Mouse (Mus musculus) CH12.LX (cell line): ENCODE measurements around the gene Thegl. TPM values are rescaled to one million over a fixed set of nuclear protein-coding genes. Genes with fewer than 3 reads are reported as not detected.

Experiments used
- DNase-seq: peaks from one replicate; pipeline ENCODE4 v3.0.0-alpha.2; 2013; ENCODE audit errors: extremely low read depth
- H3K27ac ChIP-seq: 2 replicates; pipeline ENCODE4 v1.5.1; 2012; ENCODE audit warnings: low read depth, mild to moderate bottlenecking, control low read depth, moderate library complexity; ENCODE audit not compliant: insufficient read depth
- H3K27me3 ChIP-seq: replicated peaks from 2 replicates; pipeline ENCODE3; 2012; ENCODE audit warnings: inconsistent platforms
- H3K36me3 ChIP-seq, 2 experiments: replicated peaks in 1 of 2; 2 replicates each; pipeline versions ENCODE3 to v1.6.1; 2012; ENCODE audit warnings: inconsistent platforms in 1 of 2, low read length in 1 of 2, mild to moderate bottlenecking in 1 of 2, mixed read lengths in 1 of 2, moderate library complexity in 1 of 2; ENCODE audit not compliant: control insufficient read depth in 1 of 2, insufficient read depth in 1 of 2
- H3K4me1 ChIP-seq, 2 experiments: 2 replicates each; pipeline ENCODE4 v1.6.1; 2012; ENCODE audit warnings: inconsistent platforms in 1 of 2, moderate library complexity in 1 of 2; ENCODE audit not compliant: insufficient read depth in 2 of 2, control insufficient read depth in 1 of 2
- H3K4me2 ChIP-seq: 2 replicates; pipeline ENCODE4 v1.6.1; 2012; ENCODE audit warnings: low read depth, mild to moderate bottlenecking, control low read depth; ENCODE audit not compliant: poor library complexity, insufficient read depth, severe bottlenecking
- H3K4me3 ChIP-seq, 3 experiments: fragments of 150-350 bp in 1 of 3; sonication (generic) in 1 of 3; replicated peaks in 1 of 3; 2 replicates each; pipeline versions ENCODE3 to v1.5.1; 2011 to 2012; ENCODE audit warnings: low read depth in 2 of 3, low read length in 2 of 3, mild to moderate bottlenecking in 2 of 3, moderate library complexity in 2 of 3, control low read depth in 1 of 3, improper control_type of control experiment in 1 of 3, inconsistent platforms in 1 of 3, mixed read lengths in 1 of 3; ENCODE audit not compliant: poor library complexity in 1 of 3
- H3K79me2 ChIP-seq: replicated peaks from 2 replicates; pipeline ENCODE4 v1.6.1; 2012; ENCODE audit warnings: mild to moderate bottlenecking, moderate library complexity; ENCODE audit not compliant: control insufficient read depth, poor library complexity, insufficient read depth, severe bottlenecking; ENCODE audit errors: extremely low read depth
- H3K9ac ChIP-seq: 2 replicates; pipeline ENCODE4 v1.6.1; 2012; ENCODE audit warnings: low read depth, mild to moderate bottlenecking, control low read depth, moderate library complexity; ENCODE audit not compliant: insufficient read depth
- H3K9me3 ChIP-seq: replicated peaks from 2 replicates; pipeline ENCODE3; 2012; ENCODE audit warnings: low read length, inconsistent platforms, mixed read lengths
- EP300 ChIP-seq: IDR thresholded peaks from 2 replicates; pipeline ENCODE4 v1.6.1; 2011; ENCODE audit warnings: low read length, improper control_type of control experiment
- HCFC1 ChIP-seq: IDR thresholded peaks from 2 replicates; pipeline ENCODE4 v1.6.1; 2012; ENCODE audit warnings: low read depth, mild to moderate bottlenecking, inconsistent platforms, low read length, improper control_type of control experiment
- JUN ChIP-seq: IDR thresholded peaks from 2 replicates; pipeline ENCODE4 v1.6.1; 2011; ENCODE audit warnings: low read depth, mild to moderate bottlenecking, low read length, improper control_type of control experiment, moderate library complexity; ENCODE audit not compliant: insufficient read depth
- KAT2A ChIP-seq: IDR thresholded peaks from 2 replicates; pipeline ENCODE4 v1.6.1; 2012; ENCODE audit warnings: low read length, improper control_type of control experiment, inconsistent platforms; ENCODE audit not compliant: insufficient replicate concordance
- MAZ ChIP-seq: IDR thresholded peaks from 2 replicates; pipeline ENCODE4 v1.6.1; 2012; ENCODE audit warnings: low read depth, mild to moderate bottlenecking, inconsistent platforms, low read length, improper control_type of control experiment, moderate library complexity
- NRF1 ChIP-seq: IDR thresholded peaks from 2 replicates; pipeline ENCODE4 v1.6.1; 2014; ENCODE audit warnings: low read depth, mild to moderate bottlenecking, inconsistent platforms, low read length, improper control_type of control experiment, moderate library complexity
- POLR2A ChIP-seq: IDR thresholded peaks from 2 replicates; pipeline ENCODE4 v1.6.1; 2011; ENCODE audit warnings: low read depth, mild to moderate bottlenecking, improper control_type of control experiment, low read length
- RAD21 ChIP-seq: IDR thresholded peaks from 2 replicates; pipeline ENCODE4 v1.6.1; 2011; ENCODE audit warnings: low read depth, mild to moderate bottlenecking, low read length, improper control_type of control experiment, moderate library complexity
- TCF12 ChIP-seq: IDR thresholded peaks from 2 replicates; pipeline ENCODE4 v1.6.1; 2014; ENCODE audit warnings: low read depth, mild to moderate bottlenecking, inconsistent platforms, low read length, improper control_type of control experiment
- USF2 ChIP-seq: conservative IDR thresholded peaks from 2 replicates; pipeline ENCODE4 v1.6.1; 2011; ENCODE audit warnings: low read depth, low read length, improper control_type of control experiment
- dilution Hi-C: fragments of 300-500 bp; cut with MboI; formaldehyde crosslinking; loops from 2 replicates; pipeline ENCODE4 v1.14.3; 2020; ENCODE audit warnings: low sequenced_read_pairs; ENCODE audit not compliant: extremely low pct_unique_long_range_greater_than_20kb, extremely low pct_ligation_motif_present
- in situ Hi-C: fragments of 300-500 bp; cut with MboI; formaldehyde crosslinking; loops from 3 replicates; pipeline ENCODE4 v1.14.3; 2019; ENCODE audit warnings: low sequenced_read_pairs, low pct_ligation_motif_present, low pct_unique_long_range_greater_than_20kb, mixed read lengths
- polyA plus RNA-seq: library from polyadenylated mRNA; unstranded; fragments of >175 nt; gene quantifications from 2 replicates; pipeline ENCODE4 v1.2.1, GENCODE M21; 2012; ENCODE audit warnings: low read depth; ENCODE audit not compliant: insufficient read length
- total RNA-seq, 2 experiments: library from RNA; depleted of rRNA; stranded (reverse); fragments of 300-350 nt in 1 of 2; fragments of >200 nt in 1 of 2; gene quantifications; 2 replicates each; pipeline ENCODE4 v1.2.3; 2012 to 2014

Gene Thegl
- total and polyA plus RNA-seq, 3 experiments: not detected

DNA sequence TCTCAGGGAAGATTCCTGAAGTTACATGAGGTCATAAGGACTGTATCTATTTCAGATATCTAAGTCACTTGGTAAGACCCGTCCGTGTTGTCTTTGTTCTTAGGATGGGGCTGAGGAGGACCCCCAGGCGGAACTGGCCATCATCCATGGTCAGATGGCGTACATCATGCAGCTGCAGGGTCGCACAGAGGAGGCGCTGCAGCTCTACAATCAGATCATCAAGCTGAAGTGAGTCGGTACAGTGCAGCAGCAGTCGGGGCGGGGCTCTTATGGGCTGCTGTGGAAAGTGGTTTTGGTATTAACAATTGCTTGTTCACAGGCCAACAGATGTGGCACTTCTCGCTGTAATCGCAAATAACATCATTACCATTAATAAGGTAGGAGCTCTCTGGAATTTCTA lies 31.8 kb upstream of the Thegl start:
- H3K9ac ChIP-seq: no peak overlapping the region
- dilution Hi-C loops: no loop called here
- no peak overlapping the region for H3K27ac ChIP-seq
- no peaks in the 10 kb centered on the region for H3K4me1 ChIP-seq
- TF ChIP-seq EP300 (no peak), USF2 (no peak), RAD21 (no peak), POLR2A (no peak), MAZ (no peak), JUN (no peak)
- TF ChIP-seq, all 38 proteins: peak for 0
- in situ Hi-C loops: no loop called here
- H3K36me3 ChIP-seq: peaks cover 58 to 87% of the 10 kb centered on the region in 2 experiments
- H3K79me2 ChIP-seq: peaks cover 5% of the 10 kb centered on the region; the same call in 1 of the 2 replicates
- no peak for DNase-seq
- H3K4me2 ChIP-seq: no peak overlapping the region
- H3K4me3 ChIP-seq: no peak overlapping the region
- H3K9me3 ChIP-seq: no peaks in the 10 kb centered on the region
- no peaks in the 10 kb centered on the region for H3K27me3 ChIP-seq

DNA sequence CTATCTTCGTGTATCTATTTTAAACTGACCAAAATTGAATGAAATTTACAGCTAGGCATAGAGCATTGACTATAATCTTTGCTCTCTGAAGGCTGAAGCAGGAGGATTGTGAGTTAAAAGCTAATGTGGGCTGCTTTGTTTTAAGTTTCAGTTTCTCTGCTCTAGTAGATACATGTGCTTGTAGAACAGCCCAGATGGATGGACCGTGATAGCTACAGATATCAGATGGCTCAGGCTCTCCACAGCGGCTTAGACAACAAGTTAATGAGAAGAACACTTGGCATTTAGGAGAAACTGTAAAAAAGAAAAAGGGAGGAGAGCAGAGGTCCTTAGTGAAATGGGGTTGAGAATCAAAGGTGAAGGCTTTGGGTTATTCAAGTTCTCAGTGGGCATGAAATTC lies 25.0 kb upstream of the Thegl start:
- no peak overlapping the region for H3K27ac ChIP-seq
- no peaks in the 10 kb centered on the region for H3K27me3 ChIP-seq
- H3K9ac ChIP-seq: no peak overlapping the region
- H3K9me3 ChIP-seq: no peaks in the 10 kb centered on the region
- dilution Hi-C loops (no loop called here), in situ Hi-C loops (no loop called here)
- H3K4me2 ChIP-seq: no peak overlapping the region
- H3K36me3 ChIP-seq: peaks cover 62 to 89% of the 10 kb centered on the region in 2 experiments
- DNase-seq: no peak
- no peak overlapping the region for H3K4me3 ChIP-seq
- TF ChIP-seq POLR2A (0 out of 2 replicates have a peak, but pooled peaks have one; percentile 25), TCF12 (no peak)
- H3K79me2 ChIP-seq: 0 out of 2 replicates have a peak, but pooled peaks cover 2% of the 10 kb centered on the region
- H3K4me1 ChIP-seq: no peaks in the 10 kb centered on the region

DNA sequence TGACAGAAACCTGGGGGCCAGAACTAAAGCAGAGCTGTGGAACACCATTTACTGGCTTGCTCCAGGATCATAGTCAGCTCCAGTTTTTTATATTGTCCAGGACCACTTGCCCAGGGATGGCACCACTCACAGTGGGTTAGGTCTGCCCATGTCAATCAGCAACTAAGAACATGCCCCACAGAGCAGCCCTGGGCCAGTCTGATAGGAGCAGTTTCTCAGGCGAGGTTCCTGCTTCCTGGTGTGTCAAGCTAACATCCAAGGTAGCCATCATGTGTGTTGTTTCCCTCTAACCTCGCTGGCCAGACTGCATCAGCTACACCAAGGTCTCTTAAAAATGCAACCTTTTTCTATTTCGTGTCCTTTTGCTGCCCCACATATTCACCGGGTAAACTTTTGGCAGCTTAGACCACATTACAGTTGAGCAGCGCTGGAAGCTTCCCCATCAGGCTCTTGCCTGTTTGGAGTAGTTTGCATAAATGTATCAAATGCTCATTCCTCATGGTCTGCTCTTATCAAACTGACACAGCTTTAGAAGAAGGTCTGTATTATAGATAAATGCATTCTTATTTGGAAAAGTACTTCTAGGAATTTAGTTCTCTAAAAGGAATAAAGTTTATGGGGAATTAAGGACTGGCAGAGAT lies 22.5 kb upstream of the Thegl start:
- dilution Hi-C loops (no loop called here), in situ Hi-C loops (no loop called here)
- no peak overlapping the region for H3K4me3 ChIP-seq
- H3K36me3 ChIP-seq: peaks cover 67 to 89% of the 10 kb centered on the region in 2 experiments
- H3K27ac ChIP-seq: no peak overlapping the region
- H3K9me3 ChIP-seq: no peaks in the 10 kb centered on the region
- H3K4me1 ChIP-seq: no peaks in the 10 kb centered on the region
- no peak overlapping the region for H3K9ac ChIP-seq
- TF ChIP-seq KAT2A (no peak), POLR2A (no peak), HCFC1 (no peak), NRF1 (no peak)
- DNase-seq: no peak
- no peaks in the 10 kb centered on the region for H3K27me3 ChIP-seq
- H3K4me2 ChIP-seq: no peak overlapping the region
- no peaks in the 10 kb centered on the region for H3K79me2 ChIP-seq
